Mouse (Mus musculus) mouse embryonic stem cell (cell line): ENCODE results near the gene Esr1.
"Not testable (repeated sequence)": the region's sequence is repeated elsewhere in the genome, so short reads cannot be mapped to it uniquely, and the experiment has no call there.

Experiments
- in situ Hi-C, 2 experiments: fragments of 300-500 bp; cut with MboI; formaldehyde crosslinking; loops; 1 replicate in 1 of 2; 3 replicates in 1 of 2; pipeline ENCODE4 v1.14.3; 2019 to 2020; ENCODE audit warnings: low sequenced_read_pairs in 2 of 2, low pct_unique_long_range_greater_than_20kb in 1 of 2, mixed read lengths in 1 of 2; ENCODE audit not compliant: unreplicated experiment in 1 of 2

Gene Esr1

DNA sequence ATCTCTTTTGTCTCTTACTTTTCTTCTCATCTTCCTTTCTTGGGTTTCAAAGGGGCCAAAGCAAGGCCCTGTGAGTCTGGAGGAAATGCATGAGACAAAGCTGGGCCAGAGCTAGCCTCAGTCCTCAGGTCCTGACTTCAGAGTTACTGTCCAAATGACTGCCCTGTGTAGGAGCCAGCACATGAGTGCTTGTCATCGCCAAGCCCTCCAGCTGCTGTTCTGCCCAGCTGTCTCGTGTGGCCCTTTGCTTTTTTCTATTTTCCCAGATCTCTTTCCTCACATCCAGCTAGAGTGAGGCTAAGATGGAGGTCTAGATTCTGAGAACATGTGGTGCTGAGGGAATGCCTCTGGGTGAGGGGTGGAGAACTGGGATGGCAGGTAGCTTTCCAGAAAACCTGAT is 58.7 kb downstream of the Esr1 start:
- in situ Hi-C loops, result no loop called here

DNA sequence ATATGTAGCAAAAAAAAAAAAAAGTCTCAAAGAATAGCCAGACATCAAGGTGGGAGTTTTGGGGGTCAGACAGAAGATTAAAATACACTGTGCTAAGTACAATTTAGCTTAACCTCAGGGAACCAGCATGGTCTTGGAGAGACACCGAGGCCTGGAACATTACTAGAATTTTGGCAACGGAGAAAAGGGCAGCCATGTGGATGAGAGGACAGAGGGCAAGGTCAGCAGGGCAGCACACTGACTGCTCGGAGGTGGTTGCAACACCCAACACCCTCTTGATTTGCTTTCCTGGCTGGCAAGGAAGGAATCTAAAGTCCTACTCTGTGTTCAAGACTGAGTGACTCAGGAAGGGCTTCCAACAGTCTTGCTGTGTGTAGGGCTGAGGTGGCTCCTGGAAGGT is 60.5 kb downstream of the Esr1 start:
- in situ Hi-C loops, result no loop called here

DNA sequence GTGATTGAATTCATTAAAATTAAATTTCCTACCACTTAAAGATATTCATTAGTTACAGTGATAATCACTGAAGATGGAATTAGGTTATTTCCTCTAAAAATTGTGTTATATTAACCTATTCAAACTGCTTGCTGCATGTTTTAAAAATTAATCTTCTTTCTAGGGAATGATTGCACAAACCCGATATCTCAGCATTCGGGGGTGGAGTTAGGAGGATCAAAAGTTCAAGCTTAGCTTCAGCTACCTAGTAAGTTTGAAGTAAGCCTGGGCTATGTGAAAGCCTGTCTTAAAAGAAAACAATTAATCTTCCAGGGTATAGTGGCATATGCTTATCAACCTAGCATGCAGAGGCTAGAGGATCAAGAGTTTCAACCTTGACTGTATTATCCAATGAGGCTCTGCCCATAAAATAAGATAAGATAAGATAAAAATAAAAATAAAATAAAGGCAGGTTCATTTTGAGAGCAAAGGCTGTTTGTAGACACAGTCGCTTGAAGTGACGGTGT is 62.0 kb downstream of the Esr1 start:
- in situ Hi-C loops, result no loop called here

DNA sequence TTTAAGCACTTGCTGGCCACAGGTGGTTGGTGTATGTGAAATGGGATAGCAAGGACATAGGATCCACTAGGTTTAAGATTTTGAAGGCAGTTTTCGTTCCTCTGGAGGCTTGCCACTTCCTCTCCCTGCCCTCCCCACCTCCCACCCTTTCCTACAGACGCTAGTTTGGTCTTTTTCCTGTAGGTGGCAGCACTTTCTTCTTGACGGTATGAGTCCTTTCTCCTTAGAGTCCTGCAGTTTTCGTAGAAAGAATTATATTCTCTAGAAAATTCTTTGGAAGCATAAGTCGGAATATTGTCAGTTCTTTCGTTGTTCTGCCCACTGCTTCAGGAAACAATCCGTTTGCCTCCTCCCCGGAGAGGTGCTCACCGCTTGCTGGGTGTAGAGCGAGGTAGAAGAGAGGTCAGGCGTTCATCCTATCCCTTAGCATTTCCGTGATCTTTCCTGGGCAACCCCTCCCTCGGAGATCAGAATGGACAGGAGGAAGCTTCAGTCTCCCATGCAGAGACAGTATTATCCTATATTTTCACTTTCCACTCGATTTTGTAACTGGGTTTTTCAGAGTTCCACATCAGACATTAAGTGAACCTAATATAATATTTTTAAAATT is 63.7 kb downstream of the Esr1 start:
- in situ Hi-C loops, result not testable (repeated sequence)

DNA sequence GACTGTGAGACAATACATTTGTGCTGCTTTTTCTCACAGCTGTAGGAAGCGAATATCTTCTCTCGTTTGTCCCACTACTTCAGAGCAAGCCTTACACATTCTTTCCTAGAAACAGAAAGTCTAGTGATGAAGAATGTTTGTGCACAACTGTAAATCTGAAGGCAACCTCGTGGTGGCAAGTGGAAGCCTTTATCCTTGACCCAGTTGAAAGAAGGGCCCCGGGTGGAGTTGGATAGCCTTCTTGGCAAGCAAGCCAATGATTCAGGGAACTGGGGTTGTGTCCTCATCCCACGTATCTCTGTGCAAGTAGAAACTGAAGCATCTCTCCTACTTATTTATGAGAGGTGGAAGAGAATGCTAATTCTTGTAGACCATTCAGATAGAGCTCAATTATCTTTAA is 71.7 kb downstream of the Esr1 start:
- in situ Hi-C loops, result no loop called here

DNA sequence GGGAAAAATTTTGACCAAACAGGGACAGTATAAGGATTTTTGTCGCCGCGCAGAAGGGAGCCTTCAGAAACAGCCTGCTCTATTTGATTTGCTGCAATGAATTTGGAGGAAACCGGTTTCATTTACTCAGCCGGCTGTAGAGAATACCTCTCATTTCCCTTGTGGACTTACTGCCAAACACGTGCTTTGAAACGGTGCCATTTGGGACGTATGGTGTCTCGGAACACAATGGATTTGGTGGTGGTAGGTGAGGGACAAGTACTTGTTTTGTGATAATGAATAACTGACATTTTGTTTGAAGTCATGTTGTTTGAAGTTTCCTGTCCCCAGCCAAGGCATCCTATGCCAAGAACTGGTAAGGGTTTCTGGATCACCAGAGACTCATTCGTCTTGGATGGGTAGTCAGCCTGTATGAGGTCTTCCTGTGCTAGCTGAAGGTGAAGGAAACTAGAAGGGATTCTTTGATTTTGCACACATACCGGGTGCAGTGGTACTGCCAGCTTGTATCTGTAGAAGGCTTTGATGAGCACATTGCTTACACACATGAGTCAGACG is 72.4 kb downstream of the Esr1 start:
- in situ Hi-C loops, result no loop called here

DNA sequence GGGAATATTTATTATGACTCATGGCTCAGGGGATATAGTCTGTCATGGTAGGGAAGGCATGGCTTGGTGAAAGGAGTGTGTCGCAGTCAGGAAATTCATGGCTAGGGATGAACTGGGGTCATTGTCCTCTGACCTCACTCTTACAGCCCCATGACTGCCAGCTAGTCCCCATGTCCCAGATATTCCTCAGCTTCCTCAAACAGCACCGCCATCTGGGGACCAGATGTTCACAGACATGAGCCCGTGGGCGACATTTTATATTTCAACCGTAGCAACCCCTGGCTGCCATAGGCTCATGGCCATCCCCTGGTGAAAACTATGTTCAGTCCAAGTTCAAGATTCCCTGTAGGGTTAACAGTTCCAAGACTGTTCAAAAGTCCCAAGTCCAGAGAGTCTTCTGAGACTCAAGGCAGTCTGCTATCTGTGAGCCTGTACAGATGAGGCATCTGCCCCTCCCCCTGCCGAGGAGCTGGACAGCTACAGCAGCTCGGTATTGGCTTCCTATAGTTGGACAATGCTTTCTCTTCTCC is 83.0 kb downstream of the Esr1 start:
- in situ Hi-C loops, result no loop called here

DNA sequence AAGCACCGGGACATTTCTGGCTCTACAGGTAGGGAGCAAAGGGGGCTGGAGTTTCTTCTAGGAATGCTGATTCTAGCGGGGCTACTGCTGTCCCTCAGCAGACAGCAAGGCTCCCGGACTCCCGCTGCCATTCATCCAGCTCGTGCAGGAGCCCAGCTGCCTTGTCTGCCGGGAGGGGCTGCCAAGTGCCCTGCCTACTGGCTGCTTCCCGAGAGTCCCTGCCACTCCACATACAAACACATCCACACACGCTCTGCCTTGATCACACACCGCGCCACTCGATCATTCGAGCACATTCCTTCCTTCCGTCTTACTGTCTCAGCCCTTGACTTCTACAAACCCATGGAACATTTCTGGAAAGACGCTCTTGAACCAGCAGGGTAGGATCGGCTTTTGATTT is 98.5 kb downstream of the Esr1 start:
- in situ Hi-C loops, result no loop called here

DNA sequence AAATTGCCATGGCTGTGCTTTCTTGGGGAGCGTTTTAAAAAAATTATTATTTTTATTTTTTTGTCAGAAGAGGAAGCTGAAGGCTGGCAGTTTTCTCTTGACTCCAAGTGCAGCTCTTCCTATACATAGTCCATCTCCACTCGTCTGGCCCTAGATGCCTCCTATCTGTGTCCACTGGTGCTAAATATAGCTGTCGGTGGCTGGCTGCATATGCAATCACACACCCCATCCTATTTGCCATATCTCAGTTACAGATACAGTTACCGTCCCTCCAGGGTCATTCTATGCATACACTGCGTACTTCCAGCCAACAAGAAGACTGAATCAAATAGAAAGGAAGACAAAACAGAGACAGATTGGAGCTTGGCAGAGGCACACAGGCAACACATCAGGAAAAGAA is 100.0 kb downstream of the Esr1 start:
- in situ Hi-C loops, result no loop called here

DNA sequence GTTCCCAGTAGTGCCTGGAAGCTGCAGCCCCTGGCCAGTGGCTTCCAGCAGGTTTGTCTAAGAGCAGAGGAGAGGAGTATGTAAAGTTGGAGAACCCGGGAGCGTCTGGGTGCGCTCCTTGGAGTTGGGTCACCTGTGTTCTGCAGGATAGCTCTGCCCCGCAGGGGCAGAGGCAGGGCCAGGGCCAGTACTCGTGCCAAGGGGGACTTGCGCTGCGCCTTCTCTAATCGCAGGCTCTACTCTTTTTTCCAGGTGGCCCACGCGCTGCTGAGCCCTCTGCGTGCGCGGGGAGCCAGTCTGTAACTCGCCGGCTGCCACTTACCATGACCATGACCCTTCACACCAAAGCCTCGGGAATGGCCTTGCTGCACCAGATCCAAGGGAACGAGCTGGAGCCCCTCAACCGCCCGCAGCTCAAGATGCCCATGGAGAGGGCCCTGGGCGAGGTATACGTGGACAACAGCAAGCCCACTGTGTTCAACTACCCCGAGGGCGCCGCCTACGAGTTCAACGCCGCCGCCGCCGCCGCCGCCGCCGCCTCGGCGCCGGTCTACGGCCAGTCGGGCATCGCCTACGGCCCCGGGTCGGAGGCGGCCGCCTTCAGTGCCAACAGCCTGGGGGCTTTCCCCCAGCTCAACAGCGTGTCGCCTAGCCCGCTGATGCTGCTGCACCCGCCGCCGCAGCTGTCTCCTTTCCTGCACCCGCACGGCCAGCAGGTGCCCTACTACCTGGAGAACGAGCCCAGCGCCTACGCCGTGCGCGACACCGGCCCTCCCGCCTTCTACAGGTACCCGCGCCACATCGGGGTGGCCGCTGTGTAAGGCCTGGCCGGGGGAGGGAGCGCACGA is 100.9 kb downstream of the Esr1 start:
- in situ Hi-C loops, result no loop called here

DNA sequence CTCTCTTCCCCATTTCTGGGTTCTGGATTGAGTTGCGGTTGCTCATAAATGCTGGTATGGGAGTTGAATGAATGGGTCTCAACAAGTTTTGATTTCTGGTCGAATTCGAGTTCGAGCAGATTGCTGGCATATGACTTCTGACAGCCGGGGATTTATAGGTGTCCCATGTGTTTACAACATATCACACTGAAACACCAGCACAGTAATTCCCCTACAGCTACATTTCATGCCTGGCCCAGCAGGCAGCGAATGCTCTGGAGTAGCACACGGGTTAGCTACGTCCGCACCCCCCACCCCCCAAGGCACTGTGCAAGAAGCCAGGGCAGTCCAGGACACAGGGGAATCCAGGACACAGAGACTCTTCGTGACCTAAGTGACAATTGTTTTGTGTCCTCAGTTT is 102.0 kb downstream of the Esr1 start:
- in situ Hi-C loops, result no loop called here

DNA sequence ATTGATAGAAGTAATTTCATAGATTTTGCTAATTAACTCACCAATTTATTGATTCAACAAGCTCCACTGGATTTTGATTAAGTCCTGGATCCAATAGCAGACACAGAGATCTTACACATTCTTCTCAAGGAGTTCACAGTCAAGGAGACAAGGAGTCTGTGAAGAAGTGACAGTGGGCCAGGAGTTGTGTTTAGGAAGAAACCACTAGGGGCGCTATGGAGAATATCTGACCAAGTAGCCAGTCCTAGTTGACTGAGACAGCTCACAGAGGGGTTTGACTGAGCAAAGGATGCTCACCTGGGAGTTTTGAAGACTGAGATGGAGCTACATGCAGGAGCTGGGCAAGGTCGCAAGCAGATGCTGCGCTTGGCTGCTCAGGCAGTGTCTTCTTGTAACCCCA is 113.5 kb downstream of the Esr1 start:
- in situ Hi-C loops, result no loop called here

DNA sequence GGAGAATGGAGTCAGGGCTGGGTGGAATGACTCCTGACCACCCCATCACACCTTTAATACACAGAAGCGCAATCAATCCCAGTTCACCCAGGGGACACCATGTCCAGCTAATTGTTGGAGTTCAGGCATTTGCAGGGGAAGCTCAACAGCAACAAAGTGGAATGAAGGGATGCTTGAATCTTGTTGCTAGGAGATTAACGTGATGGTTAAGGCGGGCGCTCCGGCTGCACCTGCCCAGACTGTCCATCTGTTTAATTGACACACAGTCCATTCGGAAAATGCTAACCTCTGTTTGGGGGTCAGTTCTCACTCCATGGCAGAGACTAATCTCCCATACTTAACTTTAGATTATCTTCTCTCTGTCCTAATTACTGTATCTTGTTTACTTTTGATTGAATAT is 114.7 kb downstream of the Esr1 start:
- in situ Hi-C loops, result no loop called here

DNA sequence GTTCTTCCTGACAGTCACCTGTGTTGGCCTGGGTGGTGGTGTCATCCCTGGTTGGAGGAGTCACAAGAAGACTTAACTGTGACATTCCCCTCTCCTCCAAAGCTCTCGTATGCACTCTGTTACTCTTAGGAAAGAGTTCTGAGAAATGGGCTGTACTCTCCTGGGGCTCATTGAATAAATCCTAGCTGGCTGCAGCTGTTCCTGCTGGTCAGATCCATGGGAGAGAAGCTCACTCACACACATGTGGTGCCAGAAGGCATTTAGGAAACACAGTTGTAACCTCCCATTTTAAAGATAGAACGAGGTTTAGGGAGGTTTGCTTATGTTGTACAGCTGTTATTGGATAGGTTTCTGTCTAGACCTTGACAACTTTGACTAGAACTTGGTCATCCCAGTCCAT is 120.9 kb downstream of the Esr1 start:
- in situ Hi-C loops, result no loop called here

DNA sequence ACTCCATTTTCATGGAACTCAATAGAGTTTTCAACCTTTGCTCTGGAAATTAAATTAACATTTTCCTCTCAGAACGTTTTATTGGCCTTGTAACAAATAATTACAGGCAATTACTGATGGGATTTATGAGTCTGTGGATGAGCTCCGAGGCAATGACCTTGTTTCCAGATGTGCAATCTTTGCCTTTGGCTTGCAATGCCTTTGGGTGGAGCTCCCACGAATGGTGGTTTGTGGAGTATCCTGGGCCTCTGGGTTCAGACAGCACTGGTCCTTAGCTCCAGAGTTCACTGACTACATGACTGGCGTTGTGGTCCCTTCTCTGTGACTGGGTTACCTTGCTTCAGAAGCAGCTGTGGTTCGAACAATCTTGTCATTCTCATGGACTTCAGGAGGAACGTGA is 122.6 kb downstream of the Esr1 start:
- in situ Hi-C loops, result no loop called here

DNA sequence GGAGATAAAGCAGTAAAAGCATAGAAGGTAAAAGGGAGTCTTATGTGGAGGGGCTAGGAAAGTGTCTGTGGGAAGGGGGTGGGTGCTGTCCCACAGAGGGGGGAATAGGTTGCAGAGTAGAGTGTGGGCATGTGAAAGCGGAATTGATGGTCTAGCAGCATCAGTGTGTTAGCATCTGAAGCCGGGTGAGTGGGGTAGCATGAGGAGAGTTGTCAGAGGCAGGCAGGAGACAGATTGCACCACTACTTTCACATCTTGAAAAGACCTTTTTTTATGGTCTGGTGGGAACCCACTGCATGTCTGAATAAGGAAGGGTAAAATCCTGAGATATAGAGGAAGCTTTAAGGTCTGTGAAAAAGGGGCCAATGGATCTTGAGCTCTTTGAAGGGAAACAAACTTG is 123.5 kb downstream of the Esr1 start:
- in situ Hi-C loops, result no loop called here

DNA sequence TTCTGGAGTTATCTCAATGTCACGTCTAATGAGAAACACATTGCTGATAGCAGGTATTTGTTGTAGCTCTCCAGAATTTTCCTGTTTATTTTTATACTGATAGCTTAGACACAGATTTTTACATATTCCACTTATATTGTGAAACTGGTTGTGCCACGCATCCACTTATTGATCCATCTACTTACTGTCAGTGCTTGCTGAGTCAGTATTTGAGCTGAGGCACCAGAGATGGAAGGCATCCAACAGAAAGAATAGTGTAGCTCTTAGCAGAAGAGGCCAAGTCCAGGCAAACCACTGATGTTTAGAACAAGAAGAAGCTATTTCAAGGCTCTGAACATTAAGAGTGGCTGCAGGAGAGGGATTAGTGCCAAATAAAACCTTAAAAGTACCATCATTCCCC is 126.9 kb downstream of the Esr1 start:
- in situ Hi-C loops, result no loop called here

DNA sequence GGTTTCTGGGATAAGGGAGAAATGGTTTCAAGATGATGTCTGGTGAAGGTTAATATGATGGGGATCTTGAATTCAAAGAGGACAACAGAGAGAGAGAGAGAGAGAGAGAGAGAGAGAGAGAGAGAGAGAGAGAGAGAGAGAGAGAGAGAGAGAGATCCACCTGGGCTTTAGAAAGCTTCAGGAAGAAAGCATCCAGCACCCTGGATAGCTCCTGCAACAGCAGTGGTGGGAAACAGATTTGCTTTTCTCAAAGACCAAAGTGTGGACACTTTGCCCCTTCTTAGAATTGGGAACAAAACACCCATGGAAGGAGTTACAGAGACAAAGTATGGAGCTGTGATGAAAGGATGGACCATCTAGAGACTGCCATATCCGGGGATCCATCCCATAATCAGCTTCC is 139.7 kb downstream of the Esr1 start:
- in situ Hi-C loops, result not testable (repeated sequence)

DNA sequence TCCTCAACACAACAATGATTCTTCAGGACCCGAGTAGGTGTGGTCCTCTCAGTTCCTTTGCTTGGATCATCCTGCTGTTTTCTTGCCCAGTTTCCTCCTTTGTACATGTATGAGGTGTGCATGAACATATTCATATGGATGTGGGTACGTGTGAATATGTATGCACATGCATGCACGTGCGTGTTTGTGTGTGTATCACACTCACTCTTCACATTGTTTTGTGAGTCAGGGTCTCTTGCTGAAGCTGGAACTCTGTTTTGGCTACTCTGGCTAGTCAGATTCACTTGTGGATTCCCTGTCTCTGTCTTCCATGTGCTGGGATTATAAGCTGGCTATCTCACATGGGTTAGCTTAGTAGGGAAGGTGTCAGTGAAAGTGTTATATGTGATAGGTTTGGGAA is 141.6 kb downstream of the Esr1 start:
- in situ Hi-C loops, result no loop called here

DNA sequence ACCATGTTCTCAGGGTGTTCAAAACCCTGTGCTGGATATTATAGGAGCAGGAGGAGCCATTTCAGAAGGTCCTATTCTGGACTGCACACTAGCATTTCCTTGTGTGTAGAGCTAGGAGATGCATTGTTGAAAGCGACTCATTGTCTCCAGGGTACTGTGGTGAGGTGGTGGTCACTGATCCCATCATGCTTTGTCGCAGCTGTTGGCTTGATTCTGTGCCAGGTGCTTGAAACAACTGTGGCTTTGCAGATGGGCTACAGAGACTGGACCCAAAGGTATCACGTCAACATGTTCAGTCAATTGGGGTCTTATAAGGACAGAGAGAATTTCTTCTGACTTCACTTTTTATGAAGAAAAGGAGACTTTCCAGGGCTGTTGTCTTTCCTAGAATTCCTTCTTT is 164.1 kb downstream of the Esr1 start:
- in situ Hi-C loops, result no loop called here
